Mouse (Mus musculus): ENCODE data around the gene Rfx4. TPM values are rescaled to one million over a fixed set of nuclear protein-coding genes. Genes with fewer than 3 reads are reported as not detected.

Rfx4 gene
- 10 to 100 TPM; 10.7 to 12.1 TPM for total RNA-seq (2021)
- long read RNA-seq, experiment 1, partial matches to known transcripts: 2 of 9 reads
- long read RNA-seq, experiment 1, other reads (novel, unspliced or antisense): 3 of 9 reads
- long read RNA-seq, experiment 2, transcript Rfx4-202 (18 exons, 3,534 nt): major isoform, 7 of 9 reads
- long read RNA-seq, experiment 2, partial matches to known transcripts: 0 of 9 reads
- long read RNA-seq, experiment 2, other reads (novel, unspliced or antisense): 2 of 9 reads

- no peak for TF ChIP-seq CTCF (conservative IDR thresholded peaks at IDR 0.05)
- peak within 1 kb of the TSS; percentile 84 for H3K27ac ChIP-seq
- peak within 1 kb of the TSS; percentile 53 for H3K4me3 ChIP-seq
- peak in 1 of 2 experiments; percentile 26 for DNase-seq (ENCODE audit: low spot score in 2 of 2)
These were observed at the start of gene Rfx4 for GRCm38 (mm10) chr10:84755786-84756203. Gene Rfx4, plus strand, starts transcription at chr10:84756062.

DNA sequence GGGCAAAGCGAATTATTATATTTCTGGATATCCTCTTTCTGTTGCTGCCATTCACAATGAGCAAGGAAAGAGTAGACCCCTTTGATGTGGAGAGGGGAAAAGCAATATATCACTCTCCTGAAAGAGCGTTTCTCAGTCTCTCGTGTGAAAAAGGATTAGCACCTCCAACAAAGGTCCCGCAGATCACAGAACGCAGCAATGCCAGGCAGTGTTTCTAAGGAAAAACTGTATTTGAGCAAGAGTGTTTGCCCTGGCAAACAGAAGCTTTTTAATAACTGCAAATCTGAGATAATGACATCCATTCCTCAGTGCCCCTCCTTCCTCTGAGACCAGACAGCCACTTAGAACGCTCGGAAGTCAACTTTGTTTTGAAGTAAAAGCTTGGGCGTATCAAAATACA is 49.3 kb upstream of the Rfx4 start:
- no peak for TF ChIP-seq CTCF (conservative IDR thresholded peaks at IDR 0.05)
- H3K4me3 ChIP-seq: no peak overlapping the region
- H3K27ac ChIP-seq: no peak overlapping the region
- DNase-seq (ENCODE audit: low spot score in 2 of 2): no peak

DNA sequence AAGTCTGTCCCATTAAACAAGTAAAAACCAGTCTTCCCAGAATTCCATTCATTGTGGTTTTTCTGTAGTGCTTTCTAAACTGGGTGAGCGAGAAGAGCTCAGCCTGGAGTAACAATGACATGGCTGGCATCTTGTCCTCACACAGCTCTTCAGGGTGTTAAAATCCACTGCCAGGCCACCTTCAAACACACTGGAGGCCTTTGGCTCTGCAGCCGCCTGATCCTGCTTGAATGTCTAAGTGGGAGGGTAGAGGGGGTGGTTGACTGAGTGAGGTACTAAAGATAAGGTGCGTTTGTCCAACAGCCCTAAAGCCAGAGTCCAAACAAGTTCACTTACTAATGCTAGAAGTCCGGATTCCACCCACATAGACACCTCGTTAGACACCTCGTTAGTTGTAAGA is 48.6 kb upstream of the Rfx4 start:
- H3K4me3 ChIP-seq: no peak overlapping the region
- no peak for TF ChIP-seq CTCF (conservative IDR thresholded peaks at IDR 0.05)
- H3K27ac ChIP-seq: no peak overlapping the region
- DNase-seq (ENCODE audit: low spot score in 2 of 2): no peak

DNA sequence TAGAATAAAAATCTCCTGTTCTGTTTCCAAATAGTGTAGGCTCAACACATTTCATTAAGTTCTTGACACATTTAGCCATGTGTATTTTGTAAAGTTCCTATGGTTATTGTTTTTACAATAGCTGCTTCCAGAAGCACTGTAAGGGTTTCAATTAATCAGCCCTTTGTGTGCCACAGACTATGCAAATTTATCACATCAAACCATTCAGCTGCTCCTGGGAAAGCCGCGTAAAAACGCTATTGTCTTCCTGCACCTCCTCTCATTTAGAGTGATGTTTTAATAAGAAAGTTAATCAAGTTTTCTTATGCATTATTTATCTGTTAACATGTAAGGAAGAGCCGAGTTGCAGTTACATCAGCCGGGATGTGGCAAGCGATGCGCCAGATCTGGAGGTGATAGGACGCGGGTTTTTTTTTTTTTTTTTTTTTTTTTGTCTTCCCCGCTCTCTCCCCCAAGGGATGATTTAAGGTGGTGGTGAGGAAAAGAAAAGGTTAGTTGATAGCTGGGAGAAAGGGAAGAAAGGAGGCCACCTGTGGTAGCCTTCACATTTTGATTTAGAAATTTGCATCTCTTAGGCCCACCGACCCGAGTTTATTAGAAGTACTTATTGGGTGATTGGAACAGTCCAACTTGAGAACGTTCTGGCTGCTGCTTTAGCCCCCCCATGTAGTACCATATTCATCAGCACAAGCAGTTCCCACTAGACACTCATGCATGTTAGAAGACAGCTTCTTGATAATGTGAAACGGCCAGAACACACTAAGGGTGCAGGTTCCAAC is 47.9 kb upstream of the Rfx4 start:
- no peak for TF ChIP-seq CTCF (conservative IDR thresholded peaks at IDR 0.05)
- Histone ChIP-seq H3K27ac (no peak overlapping the region), H3K4me3 (no peak overlapping the region)
- DNase-seq (ENCODE audit: low spot score in 2 of 2): no peak

- Histone ChIP-seq H3K4me3 (no peak overlapping the region), H3K27ac (no peak overlapping the region)
- peak; percentile 66 for TF ChIP-seq CTCF (conservative IDR thresholded peaks at IDR 0.05)
- DNase-seq (ENCODE audit: low spot score in 2 of 2): no peak
These were observed 45.7 kb upstream of the Rfx4 start for GRCm38 (mm10) chr10:84710192-84710591.

GRCm38 (mm10) chr10:84710827-84711226 is 45.0 kb upstream of the Rfx4 start:
- Histone ChIP-seq H3K27ac (no peak overlapping the region), H3K4me3 (no peak overlapping the region)
- DNase-seq (ENCODE audit: low spot score in 2 of 2): no peak
- TF ChIP-seq CTCF (conservative IDR thresholded peaks at IDR 0.05): no peak

GRCm38 (mm10) chr10:84711479-84711878 is 44.4 kb upstream of the Rfx4 start:
- no peak for TF ChIP-seq CTCF (conservative IDR thresholded peaks at IDR 0.05)
- H3K27ac ChIP-seq: no peak overlapping the region

GRCm38 (mm10) chr10:84711940-84712339 is 43.9 kb upstream of the Rfx4 start:
- DNase-seq (ENCODE audit: low spot score in 2 of 2): no peak
- no peak overlapping the region for H3K4me3 ChIP-seq
- peak; percentile 54 for TF ChIP-seq CTCF (conservative IDR thresholded peaks at IDR 0.05)
- H3K27ac ChIP-seq: no peak overlapping the region

More at GRCm38 (mm10) chr10:84711479-84711878, 44.4 kb upstream of the Rfx4 start:
- no peak for DNase-seq (ENCODE audit: low spot score in 2 of 2)
- H3K4me3 ChIP-seq: no peak overlapping the region

DNA sequence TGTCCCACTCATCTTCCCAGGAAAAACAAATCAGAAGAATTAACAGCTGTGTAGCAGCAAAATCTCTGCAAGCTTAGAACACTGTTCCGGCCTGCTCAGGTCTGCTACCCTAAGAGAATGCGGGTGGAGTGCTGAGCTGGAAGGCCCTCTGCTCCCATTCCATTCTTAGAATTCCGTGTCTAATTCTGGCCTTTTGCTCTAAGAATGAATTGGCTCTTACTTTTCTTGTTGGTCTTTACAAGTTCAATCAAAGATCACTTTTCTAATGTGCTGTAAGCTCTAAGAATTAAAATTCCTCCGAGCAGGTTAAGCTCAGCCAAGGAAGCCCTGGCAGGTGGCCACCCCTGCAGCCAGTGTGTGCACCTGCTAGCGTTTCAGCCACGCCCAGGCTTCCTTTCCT is 43.3 kb upstream of the Rfx4 start:
- TF ChIP-seq CTCF (conservative IDR thresholded peaks at IDR 0.05): no peak
- Histone ChIP-seq H3K27ac (no peak overlapping the region), H3K4me3 (no peak overlapping the region)
- no peak for DNase-seq (ENCODE audit: low spot score in 2 of 2)

DNA sequence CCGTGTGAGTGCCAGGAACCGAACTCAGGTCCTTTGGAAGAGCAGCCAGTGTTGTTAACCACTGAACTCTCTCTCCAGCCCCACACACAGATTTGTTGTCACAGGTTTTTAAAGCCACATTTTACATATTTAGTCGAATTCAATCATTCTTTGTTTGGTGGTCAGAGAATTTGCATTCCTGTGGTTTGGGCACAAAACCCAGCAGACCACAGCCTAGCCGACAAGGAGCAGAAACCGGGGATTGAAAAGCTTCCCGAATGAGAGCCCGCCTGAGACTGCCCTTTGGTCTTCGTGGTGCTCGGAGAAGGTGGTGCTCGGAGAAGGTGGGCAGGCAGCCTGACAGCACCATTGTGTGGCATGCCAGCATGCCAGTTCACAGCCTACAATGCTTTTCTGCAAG is 42.8 kb upstream of the Rfx4 start:
- no peak for DNase-seq (ENCODE audit: low spot score in 2 of 2)
- TF ChIP-seq CTCF (conservative IDR thresholded peaks at IDR 0.05): no peak
- Histone ChIP-seq H3K4me3 (no peak overlapping the region), H3K27ac (no peak overlapping the region)

GRCm38 (mm10) chr10:84715639-84716038 is 40.2 kb upstream of the Rfx4 start:
- no peak overlapping the region for H3K4me3 ChIP-seq
- no peak for TF ChIP-seq CTCF (conservative IDR thresholded peaks at IDR 0.05)
- H3K27ac ChIP-seq: no peak overlapping the region
- no peak for DNase-seq (ENCODE audit: low spot score in 2 of 2)

DNA sequence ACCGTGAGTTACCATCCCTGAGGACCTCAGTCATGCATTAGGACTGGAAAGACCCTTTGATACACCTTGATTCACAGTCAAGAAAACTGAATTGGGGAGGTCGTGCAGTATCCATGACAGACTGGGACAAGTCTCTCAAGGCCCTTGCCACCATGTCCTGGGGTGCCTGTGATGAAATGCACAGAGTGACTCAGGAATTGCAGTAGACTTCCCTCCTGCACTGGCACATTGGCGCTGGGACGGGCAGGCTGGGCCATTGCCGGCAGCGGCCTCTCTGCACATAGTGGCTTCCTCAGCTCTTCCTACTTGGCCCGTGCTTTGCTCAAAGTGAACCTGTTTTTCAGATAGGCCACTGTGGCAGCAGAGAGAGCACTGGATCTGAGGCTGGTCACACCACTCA is 39.3 kb upstream of the Rfx4 start:
- no peak for TF ChIP-seq CTCF (conservative IDR thresholded peaks at IDR 0.05)
- H3K4me3 ChIP-seq: no peak overlapping the region
- no peak for DNase-seq (ENCODE audit: low spot score in 2 of 2)

GRCm38 (mm10) chr10:84722711-84723110 is 33.2 kb upstream of the Rfx4 start:
- Histone ChIP-seq H3K27ac (no peak overlapping the region), H3K4me3 (no peak overlapping the region)
- TF ChIP-seq CTCF (conservative IDR thresholded peaks at IDR 0.05): no peak
- DNase-seq (ENCODE audit: low spot score in 2 of 2): no peak

More for the DNA sequence above, 39.3 kb upstream of the Rfx4 start:
- H3K27ac ChIP-seq: no peak overlapping the region

GRCm38 (mm10) chr10:84727005-84727404 is 28.9 kb upstream of the Rfx4 start:
- TF ChIP-seq CTCF (conservative IDR thresholded peaks at IDR 0.05): no peak
- DNase-seq (ENCODE audit: low spot score in 2 of 2): no peak
- Histone ChIP-seq H3K4me3 (no peak overlapping the region), H3K27ac (no peak overlapping the region)
